In genomic region chr10:59907080-59907609, GRCm38 (mm10) we compare ENCODE assay signal across 9 mouse cellular contexts. TPM values are rescaled to one million over a fixed set of nuclear protein-coding genes. Genes with fewer than 3 reads are reported as not detected.
DNase-seq lines count a peak whose midpoint lies in the region; ATAC-seq lines count a peak whose summit lies in the region.
"Had no signal": no experiment of that assay in that cellular context is flagged by ENCODE, and none has a peak within 500 bp of the region (broad histone marks: within the 10 kb centered on the region; RNA-seq: fewer than 3 reads in every experiment).

No protein-coding gene starts in this region.

- no peaks in the 10 kb centered on the region for H3K36me3 ChIP-seq in forebrain, embryonic 13.5 days (ENCODE audit: poor library complexity, severe bottlenecking)
- no peaks in the 10 kb centered on the region for H3K36me3 ChIP-seq in forebrain, embryonic 15.5 days
- no peaks in the 10 kb centered on the region for H3K36me3 ChIP-seq in lung, embryonic 16.5 days (ENCODE audit: control insufficient read depth, insufficient read depth, low read length)
- H3K36me3 ChIP-seq in intestine, embryonic 14.5 days (ENCODE audit: control insufficient read depth, insufficient read depth, low read length): no peaks in the 10 kb centered on the region
- H3K36me3 ChIP-seq in stomach, embryonic 16.5 days (ENCODE audit: control insufficient read depth, insufficient read depth, low read length): no peaks in the 10 kb centered on the region

- H3K9ac ChIP-seq in forebrain, embryonic 13.5 days: no peak overlapping the region
- H3K9ac ChIP-seq in forebrain, embryonic 15.5 days (replicated peaks): no peak overlapping the region
- H3K9ac ChIP-seq in lung, embryonic 16.5 days (ENCODE audit: low read length): 0 out of 2 replicates have a peak overlapping the region, but pooled peaks have one; percentile 8
- no peak overlapping the region for H3K9ac ChIP-seq in intestine, embryonic 14.5 days (ENCODE audit: low read length)
- peak overlapping the region; percentile 63; the same call in 1 of the 2 replicates for H3K9ac ChIP-seq in stomach, embryonic 16.5 days (ENCODE audit: low read length)

- no peak for DNase-seq in lung, postnatal 10 days
- DNase-seq in intestine, embryonic 14.5 days (ENCODE audit: low spot score): no peak
- DNase-seq in right cerebral cortex, postnatal 36 days (ENCODE audit: low spot score in 2 of 2): no peak
- no peak for DNase-seq in left cerebral cortex, adult 18-20 months (ENCODE audit: low spot score in 2 of 2)

- peaks cover 52% of the 10 kb centered on the region for H3K4me1 ChIP-seq in forebrain, embryonic 13.5 days
- peaks cover 33% of the 10 kb centered on the region for H3K4me1 ChIP-seq in forebrain, embryonic 15.5 days
- peaks cover 54% of the 10 kb centered on the region for H3K4me1 ChIP-seq in lung, embryonic 16.5 days (replicated peaks; ENCODE audit: control insufficient read depth, insufficient read depth, low read length)
- H3K4me1 ChIP-seq in intestine, embryonic 14.5 days (replicated peaks; ENCODE audit: control insufficient read depth, insufficient read depth, low read length): peaks cover 45% of the 10 kb centered on the region
- H3K4me1 ChIP-seq in stomach, embryonic 16.5 days (ENCODE audit: control insufficient read depth, insufficient read depth, low read length): peaks cover 59% of the 10 kb centered on the region

- no peak for ATAC-seq in forebrain, embryonic 13.5 days
- no peak for ATAC-seq in forebrain, embryonic 15.5 days (replicated peaks)
- no peak for ATAC-seq in lung, embryonic 16.5 days (ENCODE audit: low read depth)
- peak; percentile 29 for ATAC-seq in intestine, embryonic 14.5 days (replicated peaks; ENCODE audit: low FRiP score, low TSS enrichment, low read depth)
- peak; percentile 31 for ATAC-seq in stomach, embryonic 16.5 days (ENCODE audit: insufficient read depth, low FRiP score)

- H3K9me3 ChIP-seq in forebrain, embryonic 13.5 days (replicated peaks): no peaks in the 10 kb centered on the region
- no peaks in the 10 kb centered on the region for H3K9me3 ChIP-seq in forebrain, embryonic 15.5 days
- H3K9me3 ChIP-seq in lung, embryonic 16.5 days (ENCODE audit: control insufficient read depth, low read length): no peaks in the 10 kb centered on the region
- H3K9me3 ChIP-seq in intestine, embryonic 14.5 days (ENCODE audit: control insufficient read depth, low read length): no peaks in the 10 kb centered on the region
- H3K9me3 ChIP-seq in stomach, embryonic 16.5 days (replicated peaks; ENCODE audit: control insufficient read depth, low read length): no peaks in the 10 kb centered on the region
- H3K9me3 ChIP-seq: megakaryocyte, embryonic 14.5 days had no signal

- no peak overlapping the region for H3K4me2 ChIP-seq in forebrain, embryonic 13.5 days
- no peak overlapping the region for H3K4me2 ChIP-seq in forebrain, embryonic 15.5 days (replicated peaks)
- no peak overlapping the region for H3K4me2 ChIP-seq in lung, embryonic 16.5 days (ENCODE audit: low read depth, low read length)
- H3K4me2 ChIP-seq in intestine, embryonic 14.5 days (ENCODE audit: low read length): no peak overlapping the region
- H3K4me2 ChIP-seq in stomach, embryonic 16.5 days (ENCODE audit: low read depth, low read length): no peak overlapping the region

- WGBS in forebrain, embryonic 13.5 days: 60% methylated on average over 3 of the region's 3 CpGs
- 57% methylated on average over 3 of the region's 3 CpGs for WGBS in forebrain, embryonic 15.5 days
- 43% methylated on average over 3 of the region's 3 CpGs for WGBS in lung, embryonic 16.5 days
- 67% methylated on average over 3 of the region's 3 CpGs for WGBS in intestine, embryonic 14.5 days
- whole genome bisulfite sequencing in stomach, embryonic 16.5 days: 37% methylated on average over 3 of the region's 3 CpGs

- no peaks in the 10 kb centered on the region for H3K27me3 ChIP-seq in forebrain, embryonic 13.5 days
- no peaks in the 10 kb centered on the region for H3K27me3 ChIP-seq in forebrain, embryonic 15.5 days
- no peaks in the 10 kb centered on the region for H3K27me3 ChIP-seq in lung, embryonic 16.5 days (ENCODE audit: control insufficient read depth, insufficient read depth, low read depth, low read length)
- no peaks in the 10 kb centered on the region for H3K27me3 ChIP-seq in intestine, embryonic 14.5 days (replicated peaks; ENCODE audit: control insufficient read depth, insufficient read depth, low read length)
- no peaks in the 10 kb centered on the region for H3K27me3 ChIP-seq in stomach, embryonic 16.5 days (ENCODE audit: control insufficient read depth, insufficient read depth, low read length)
- H3K27me3 ChIP-seq: megakaryocyte, embryonic 14.5 days had no signal

- peak overlapping the region; percentile 66; the same call in 1 of the 2 replicates for H3K27ac ChIP-seq in forebrain, embryonic 13.5 days
- no peak overlapping the region for H3K27ac ChIP-seq in forebrain, embryonic 15.5 days (replicated peaks)
- H3K27ac ChIP-seq in lung, embryonic 16.5 days (ENCODE audit: low read length): peak overlapping the region; percentile 83
- peak overlapping the region; percentile 69; the same call in 1 of the 2 replicates for H3K27ac ChIP-seq in intestine, embryonic 14.5 days (ENCODE audit: low read depth)
- peak overlapping the region; percentile 91 for H3K27ac ChIP-seq in stomach, embryonic 16.5 days (ENCODE audit: low read length)

- H3K4me3 ChIP-seq in forebrain, embryonic 13.5 days: no peak overlapping the region
- H3K4me3 ChIP-seq in forebrain, embryonic 15.5 days: no peak overlapping the region
- no peak overlapping the region for H3K4me3 ChIP-seq in lung, embryonic 16.5 days (ENCODE audit: low read length)
- no peak overlapping the region for H3K4me3 ChIP-seq in intestine, embryonic 14.5 days (ENCODE audit: low read depth, low read length)
- no peak overlapping the region for H3K4me3 ChIP-seq in stomach, embryonic 16.5 days (replicated peaks; ENCODE audit: low read length)

RNA-seq across cellular contexts. Expression of gene Dnajb12, which starts 27.8 kb away (rescaled TPM):
- polyA plus RNA-seq in forebrain, embryonic 13.5 days (2015; fragmentation: Nextera tagmentation; extraction: Ambion mirVana): 16.9 and 18.4 TPM in 2 replicates
- polyA plus RNA-seq in forebrain, embryonic 15.5 days (2015; fragmentation: Nextera tagmentation; extraction: Ambion mirVana): 16.9 and 17.5 TPM in 2 replicates
- polyA plus RNA-seq in lung, embryonic 16.5 days (2015; fragmentation: Nextera tagmentation; extraction: Ambion mirVana): 24.2 and 27.1 TPM in 2 replicates
- polyA plus RNA-seq in intestine, embryonic 14.5 days (2014; fragmentation: Nextera tagmentation; extraction: Ambion mirVana): 27.5 and 28.6 TPM in 2 replicates
- polyA plus RNA-seq in stomach, embryonic 16.5 days (2015; fragmentation: Nextera tagmentation; extraction: Ambion mirVana): 20.4 and 26.1 TPM in 2 replicates
- 10 to 100 TPM; 47.3 to 49.6 TPM for total RNA-seq in left cerebral cortex, adult 18-20 months (2021)

RNA-seq across cellular contexts. Expression of gene Ddit4, which starts 44.5 kb away (rescaled TPM):
- polyA plus RNA-seq in forebrain, embryonic 13.5 days (2015; fragmentation: Nextera tagmentation; extraction: Ambion mirVana): 69.3 and 71.3 TPM in 2 replicates
- polyA plus RNA-seq in forebrain, embryonic 15.5 days (2015; fragmentation: Nextera tagmentation; extraction: Ambion mirVana): 90.0 and 92.5 TPM in 2 replicates
- 36.3 and 39.3 TPM in 2 replicates for polyA plus RNA-seq in lung, embryonic 16.5 days (2015; fragmentation: Nextera tagmentation; extraction: Ambion mirVana)
- 2.0 and 3.0 TPM in 2 replicates for polyA plus RNA-seq in intestine, embryonic 14.5 days (2014; fragmentation: Nextera tagmentation; extraction: Ambion mirVana)
- polyA plus RNA-seq in stomach, embryonic 16.5 days (2015; fragmentation: Nextera tagmentation; extraction: Ambion mirVana): 30.4 and 34.8 TPM in 2 replicates
- total RNA-seq in left cerebral cortex, adult 18-20 months (2021): 10 to 100 TPM; 35.8 to 41.3 TPM

Comparison
In these comparisons a context has a peak if more than half of its experiments do, and no peak if none do; other contexts are left out.
1. ATAC-seq: peak in intestine, embryonic 14.5 days (single experiment) and stomach, embryonic 16.5 days (single experiment); none in forebrain, embryonic 13.5 days (single experiment), forebrain, embryonic 15.5 days (single experiment) and lung, embryonic 16.5 days (single experiment).
2. H3K9ac ChIP-seq: peak in lung, embryonic 16.5 days (single experiment) and stomach, embryonic 16.5 days (single experiment); none in forebrain, embryonic 13.5 days (single experiment), forebrain, embryonic 15.5 days (single experiment) and intestine, embryonic 14.5 days (single experiment).